Mouse (Mus musculus) testis, adult 2 months (tissue): ENCODE results near the gene Dnmbp.

Source experiments
- CTCF ChIP-seq: fragments of 200-500 bp; IDR thresholded peaks from 2 replicates; pipeline ENCODE4 v1.5.1; 2012; ENCODE audit warnings: low read depth, mild to moderate bottlenecking, inconsistent platforms, low read length, moderate library complexity; ENCODE audit not compliant: control insufficient read depth, insufficient read depth, insufficient replicate concordance
- POLR2A ChIP-seq: fragments of 200-500 bp; IDR thresholded peaks from 2 replicates; pipeline ENCODE4 v1.6.1; 2012; ENCODE audit warnings: low read depth, mild to moderate bottlenecking, inconsistent platforms, low read length, moderate library complexity; ENCODE audit not compliant: control insufficient read depth

GRCm38 (mm10) chr19:43905136-43905535, 34.9 kb downstream of the Dnmbp start:
- TF ChIP-seq CTCF (no peak), POLR2A (no peak)
